8 mouse cellular contexts compared by ENCODE assay signal in the genomic region with DNA sequence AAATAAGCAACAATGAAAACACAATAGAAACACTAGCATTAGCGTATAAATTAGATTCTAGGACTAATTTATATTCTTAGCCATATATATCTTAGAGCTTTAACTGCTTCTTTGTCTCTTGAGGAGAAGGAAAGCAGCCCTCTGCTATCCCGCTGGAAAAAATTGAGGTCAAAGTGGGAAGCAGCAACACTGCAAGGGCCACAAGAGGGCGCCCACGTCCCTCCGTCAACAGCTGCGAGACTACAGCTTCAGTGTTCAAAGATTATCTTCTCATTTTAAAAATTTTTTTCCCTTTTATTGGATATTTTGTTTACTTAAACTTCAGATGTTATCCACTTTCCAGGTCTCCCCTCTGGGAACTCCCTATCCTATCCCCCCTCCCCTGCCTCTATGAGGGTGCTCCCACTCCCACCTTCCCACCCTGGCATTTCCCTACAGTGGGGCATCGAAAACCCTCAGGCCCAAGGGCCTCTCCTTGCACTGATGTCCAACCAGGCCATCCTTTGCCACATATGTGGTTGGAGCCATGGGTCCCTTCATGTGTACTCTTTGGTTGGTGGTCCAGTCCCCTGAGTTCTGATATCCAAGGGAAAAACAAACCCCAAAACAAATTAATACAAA. TPM values are rescaled to one million over a fixed set of nuclear protein-coding genes. Genes with fewer than 3 reads are reported as not detected.
DNase-seq lines count a peak whose midpoint lies in the region; ATAC-seq lines count a peak whose summit lies in the region.

No protein-coding gene starts in this region.

- ATAC-seq in CD4-positive, CD25-positive, alpha-beta regulatory T cell, adult 4 months: peak; percentile 37
- ATAC-seq in activated CD4-positive, CD25-positive, alpha-beta regulatory T cell, adult 4 months: no peak

- peak; percentile 77 to 91 for DNase-seq in adrenal gland, adult (ENCODE audit: inconsistent age in 2 of 2, low spot score in 1 of 2)
- DNase-seq in embryo, embryonic 10 days (ENCODE audit: low spot score): peak; percentile 90
- peak; percentile 66 for DNase-seq in gastrocnemius, postnatal 25 days
- DNase-seq in layer of hippocampus, adult 9-11 months: peak; percentile 46
- DNase-seq in lung, postnatal 4 days: peak; percentile 83 to 87
- peak; percentile 83 to 84 for DNase-seq in right cerebral cortex, adult 2 months (ENCODE audit: low spot score in 2 of 2)

RNA-seq across cellular contexts. Expression of a gene that starts 21.2 kb away (rescaled TPM):
- 100 to 1,000 TPM in 1 of 2 experiments, 10 to 100 TPM in 1; 87.2 to 143 TPM for polyA plus RNA-seq in CD4-positive, CD25-positive, alpha-beta regulatory T cell, adult 4 months (2017; shearing (Covaris generic))
- 100 to 1,000 TPM; 100 to 119 TPM for total RNA-seq in gastrocnemius, postnatal 25 days (2021)
- polyA plus RNA-seq in activated CD4-positive, CD25-positive, alpha-beta regulatory T cell, adult 4 months (2017; shearing (Covaris generic)): 10 to 100 TPM; 73.1 to 85.9 TPM

RNA-seq across cellular contexts. Expression of a gene that starts 30.2 kb away (rescaled TPM):
- polyA plus RNA-seq in CD4-positive, CD25-positive, alpha-beta regulatory T cell, adult 4 months (2017; shearing (Covaris generic)): 1 to 10 TPM in 1 of 2 experiments, under 1 TPM in 1; 0.69 to 1.4 TPM
- total RNA-seq in gastrocnemius, postnatal 25 days (2021): 100 to 1,000 TPM; 265 to 364 TPM
- 1 to 10 TPM in 1 of 2 experiments, under 1 TPM in 1; 0.61 to 1.0 TPM for polyA plus RNA-seq in activated CD4-positive, CD25-positive, alpha-beta regulatory T cell, adult 4 months (2017; shearing (Covaris generic))

RNA-seq across cellular contexts. Expression of a gene that starts 49.2 kb away (rescaled TPM):
- polyA plus RNA-seq in CD4-positive, CD25-positive, alpha-beta regulatory T cell, adult 4 months (2017; shearing (Covaris generic)): 10 to 100 TPM; 79.4 to 79.5 TPM
- 1 to 10 TPM; 2.2 to 2.6 TPM for total RNA-seq in gastrocnemius, postnatal 25 days (2021)
- polyA plus RNA-seq in activated CD4-positive, CD25-positive, alpha-beta regulatory T cell, adult 4 months (2017; shearing (Covaris generic)): 10 to 100 TPM; 52.5 to 55.7 TPM
